Mouse (Mus musculus) megakaryocyte, embryonic 14.5 days (primary cell): ENCODE data around the gene Actr6. TPM values are rescaled to one million over a fixed set of nuclear protein-coding genes. Genes with fewer than 3 reads are reported as not detected.

Experiments
- H3K27me3 ChIP-seq: replicated peaks from 2 replicates; pipeline ENCODE3; 2012; ENCODE audit warnings: inconsistent platforms
- H3K36me3 ChIP-seq: replicated peaks from 2 replicates; pipeline ENCODE3; 2012; ENCODE audit warnings: low read length, inconsistent platforms, mixed read lengths
- H3K4me1 ChIP-seq: 2 replicates; pipeline ENCODE4 v1.6.1; 2012; ENCODE audit warnings: inconsistent platforms
- H3K4me3 ChIP-seq: replicated peaks from 2 replicates; pipeline ENCODE3; 2012; ENCODE audit warnings: moderate library complexity, mild to moderate bottlenecking, inconsistent platforms
- H3K9me3 ChIP-seq: 2 replicates; pipeline ENCODE4 v1.6.1; 2012; ENCODE audit warnings: inconsistent platforms
- FLI1 ChIP-seq: IDR thresholded peaks from 2 replicates; pipeline ENCODE4 v1.6.1; 2012; ENCODE audit warnings: low read length, inconsistent platforms, mixed read lengths
- GATA1 ChIP-seq: IDR thresholded peaks from 3 replicates; pipeline ENCODE4 v1.6.1; 2012; ENCODE audit warnings: mixed read lengths, low read length, inconsistent platforms, borderline replicate concordance
- polyA plus RNA-seq: library from polyadenylated mRNA; stranded (reverse); fragments of >175 nt; gene quantifications from 2 replicates; pipeline ENCODE4 v1.2.3, GENCODE M21; 2012; ENCODE audit warnings: low replicate concordance; ENCODE audit not compliant: insufficient read depth

The Actr6 gene
- polyA plus RNA-seq, 1 experiment, result 1.5 TPM

DNA sequence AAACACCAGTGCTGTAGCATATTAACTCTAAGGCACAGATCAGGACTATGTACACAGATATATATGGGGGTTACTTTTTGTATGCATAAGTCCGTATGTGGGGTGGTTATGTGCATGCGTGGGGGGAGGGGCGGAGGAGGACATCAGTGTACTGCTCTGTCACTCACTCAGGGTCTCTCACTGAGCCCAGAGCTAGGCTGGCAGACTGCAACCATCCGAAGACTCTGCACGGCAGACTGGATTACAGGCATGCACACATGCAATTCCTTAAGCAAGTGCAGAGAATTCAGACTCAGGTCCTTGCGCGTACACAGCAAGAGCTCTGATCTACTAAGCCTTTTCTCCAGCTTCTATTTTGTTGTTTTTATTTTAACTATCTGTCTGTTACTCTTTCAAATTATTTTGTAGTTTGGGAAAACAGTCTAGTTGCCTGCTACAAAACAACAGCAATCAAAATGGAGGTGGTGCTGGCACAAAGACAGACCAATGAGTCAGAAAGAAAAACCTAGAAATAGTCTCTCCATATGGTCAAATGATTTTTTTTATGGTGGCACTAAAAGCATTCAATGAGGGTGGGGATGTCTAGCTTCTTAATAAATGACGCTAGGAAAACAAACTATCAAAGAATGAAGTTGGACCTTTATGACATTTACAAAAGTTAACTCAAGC lies 67.0 kb downstream of the Actr6 start:
- TF ChIP-seq FLI1 (no peak), GATA1 (no peak)

More for the DNA sequence above, 67.0 kb downstream of the Actr6 start:
- no peaks in the 10 kb centered on the region for H3K27me3 ChIP-seq
- peaks cover 33% of the 10 kb centered on the region for H3K4me1 ChIP-seq
- peaks cover 87% of the 10 kb centered on the region for H3K36me3 ChIP-seq
- H3K4me3 ChIP-seq, result no peak overlapping the region
- no peaks in the 10 kb centered on the region for H3K9me3 ChIP-seq

Other genes starting within 250 kb of the Actr6 start
- gene Nr1h4, start 198.7 kb downstream of the Actr6 start, polyA plus RNA-seq, result 0.16 TPM in 1 of 2 replicates, not detected in the other
- gene Slc17a8, start 111.0 kb downstream of the Actr6 start, polyA plus RNA-seq, result not detected in 2 replicates
- 6.3 and 10.0 TPM in 2 replicates for gene Scyl2, start 46.0 kb downstream of the Actr6 start, polyA plus RNA-seq
- gene Uhrf1bp1l, start 12.7 kb upstream of the Actr6 start, polyA plus RNA-seq, result 4.0 and 12.3 TPM in 2 replicates
- gene Anks1b, start 141.2 kb upstream of the Actr6 start, polyA plus RNA-seq, result not detected in 2 replicates